In the genomic region with DNA sequence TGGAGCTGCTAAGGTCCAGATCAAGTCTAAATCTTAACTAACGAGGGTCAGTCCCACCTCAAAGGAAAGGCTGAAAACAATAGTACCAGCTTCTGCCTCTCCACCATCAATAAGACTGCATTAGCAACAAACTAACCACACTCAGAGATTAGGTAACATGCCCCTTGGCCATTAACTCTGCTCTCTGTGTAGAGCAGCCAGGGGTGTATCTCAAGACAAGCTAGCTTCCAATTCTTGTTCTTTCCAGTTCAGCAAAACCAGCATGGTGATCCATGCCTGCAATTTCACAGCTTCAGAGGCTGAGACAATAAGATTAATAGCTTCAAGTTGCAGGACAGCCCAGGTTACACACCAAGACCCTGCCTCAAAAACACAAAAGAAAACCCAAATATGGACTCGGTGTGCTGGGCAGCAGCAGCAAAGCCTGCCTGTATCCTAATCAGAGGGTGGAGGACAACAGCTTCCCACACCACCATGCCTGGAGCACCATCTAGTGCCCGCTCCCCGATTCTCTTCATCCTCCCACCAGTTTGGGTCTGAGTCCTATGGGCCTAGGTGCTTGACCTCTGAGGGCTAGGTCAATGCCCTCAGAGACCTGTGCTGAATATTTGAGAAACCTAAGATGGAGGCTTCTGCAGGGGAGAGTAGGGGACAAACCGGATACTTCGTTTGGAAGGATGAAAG, we compare ENCODE assay signal across 19 mouse cellular contexts. TPM values are rescaled to one million over a fixed set of nuclear protein-coding genes. Genes with fewer than 3 reads are reported as not detected.
DNase-seq lines count a peak whose midpoint lies in the region; ATAC-seq and TF ChIP-seq lines count a peak whose summit lies in the region.
"Had no signal": no experiment of that assay in that cellular context is flagged by ENCODE, and none has a peak within 500 bp of the region (broad histone marks: within the 10 kb centered on the region; RNA-seq: fewer than 3 reads in every experiment).

No protein-coding gene starts in this region.

- H3K4me2 ChIP-seq in kidney, postnatal 0 days (ENCODE audit: low read length): no peak overlapping the region
- H3K4me2 ChIP-seq in lung, postnatal 0 days (replicated peaks; ENCODE audit: low read depth, low read length): no peak overlapping the region
- H3K4me2 ChIP-seq: embryonic facial prominence, embryonic 13.5 days; heart, embryonic 15.5 days; hindbrain, embryonic 14.5 days; liver, embryonic 15.5 days had no signal

- no peaks in the 10 kb centered on the region for H3K9me3 ChIP-seq in kidney, postnatal 0 days (replicated peaks; ENCODE audit: low read length)
- H3K9me3 ChIP-seq in lung, postnatal 0 days (ENCODE audit: low read length): no peaks in the 10 kb centered on the region
- H3K9me3 ChIP-seq: embryonic facial prominence, embryonic 13.5 days; heart, embryonic 15.5 days; liver, embryonic 15.5 days had no signal

- no peaks in the 10 kb centered on the region for H3K27me3 ChIP-seq in kidney, postnatal 0 days (ENCODE audit: insufficient read depth, low read length)
- H3K27me3 ChIP-seq in lung, postnatal 0 days (replicated peaks; ENCODE audit: insufficient read depth, low read length): no peaks in the 10 kb centered on the region
- H3K27me3 ChIP-seq: CH12.LX; embryonic facial prominence, embryonic 13.5 days; heart, embryonic 15.5 days; liver, embryonic 15.5 days had no signal

- no peaks in the 10 kb centered on the region for H3K36me3 ChIP-seq in kidney, postnatal 0 days (ENCODE audit: insufficient read depth, low read length)
- H3K36me3 ChIP-seq in lung, postnatal 0 days (ENCODE audit: insufficient read depth, low read length): no peaks in the 10 kb centered on the region
- H3K36me3 ChIP-seq: heart, embryonic 15.5 days; liver, embryonic 15.5 days had no signal

- TF ChIP-seq POLR2A in embryonic fibroblast, embryonic 13.5 days (IDR thresholded peaks at IDR 0.05; ENCODE audit: low read depth, low read length): no peak

- H3K4me3 ChIP-seq in kidney, postnatal 0 days (replicated peaks; ENCODE audit: low read depth, low read length): no peak overlapping the region
- H3K4me3 ChIP-seq in lung, postnatal 0 days (ENCODE audit: low read depth, low read length): no peak overlapping the region
- H3K4me3 ChIP-seq in embryonic fibroblast, embryonic 13.5 days (ENCODE audit: insufficient read depth, low read length): no peak overlapping the region
- H3K4me3 ChIP-seq: embryonic facial prominence, embryonic 13.5 days; heart, embryonic 15.5 days; liver, embryonic 15.5 days had no signal

- no peak for DNase-seq in kidney, postnatal 0 days (ENCODE audit: low spot score)
- no peak for DNase-seq in kidney, adult 8-10 months
- no peak for DNase-seq in lung, postnatal 0 days (ENCODE audit: low spot score)
- no peak for DNase-seq in lung, adult 18-20 months
- peak; percentile 48 for DNase-seq in testis, postnatal 14 days (ENCODE audit: low spot score)
- no peak for DNase-seq in gastrocnemius, postnatal 10 days
- DNase-seq: adrenal gland, postnatal 14 days; cerebellum, adult 9-10 months; right cerebral cortex, postnatal 4 days had no signal

- H3K4me1 ChIP-seq in kidney, postnatal 0 days (replicated peaks; ENCODE audit: insufficient read depth, low read length): peaks cover 11% of the 10 kb centered on the region
- H3K4me1 ChIP-seq in lung, postnatal 0 days (ENCODE audit: insufficient read depth, low read depth, low read length): peaks cover 3% of the 10 kb centered on the region; the same call in 1 of the 2 replicates
- peaks cover 3% of the 10 kb centered on the region; the same call in 1 of the 2 replicates for H3K4me1 ChIP-seq in embryonic fibroblast, embryonic 13.5 days (ENCODE audit: control insufficient read depth, insufficient read depth, low read length)

- TF ChIP-seq CTCF in kidney, postnatal 0 days (IDR thresholded peaks at IDR 0.05; ENCODE audit: low read depth): peak; percentile 57
- TF ChIP-seq CTCF in lung, postnatal 0 days (IDR thresholded peaks at IDR 0.05): peak; percentile 34
- peak; percentile 12; the same call in 1 of the 2 replicates for TF ChIP-seq CTCF in embryonic fibroblast, embryonic 13.5 days (IDR thresholded peaks at IDR 0.05; ENCODE audit: borderline replicate concordance, insufficient read depth, low read length)

- no peak overlapping the region for H3K27ac ChIP-seq in kidney, postnatal 0 days
- no peak overlapping the region for H3K27ac ChIP-seq in lung, postnatal 0 days (ENCODE audit: low read length)
- H3K27ac ChIP-seq in embryonic fibroblast, embryonic 13.5 days (ENCODE audit: insufficient read depth, low read length): no peak overlapping the region
- H3K27ac ChIP-seq: embryonic facial prominence, embryonic 13.5 days; heart, embryonic 15.5 days; hindbrain, embryonic 14.5 days; liver, embryonic 15.5 days had no signal

- H3K9ac ChIP-seq in kidney, postnatal 0 days (ENCODE audit: low read depth, low read length): no peak overlapping the region
- no peak overlapping the region for H3K9ac ChIP-seq in lung, postnatal 0 days (replicated peaks; ENCODE audit: low read depth)
- H3K9ac ChIP-seq: embryonic facial prominence, embryonic 13.5 days; heart, embryonic 15.5 days; hindbrain, embryonic 14.5 days; liver, embryonic 15.5 days had no signal

- 38% methylated on average over 6 of the region's 6 CpGs for WGBS in kidney, postnatal 0 days
- WGBS in lung, postnatal 0 days: 70% methylated on average over 6 of the region's 6 CpGs

- no peak for TF ChIP-seq EP300 in lung, postnatal 0 days (IDR thresholded peaks at IDR 0.05)

- ATAC-seq in kidney, postnatal 0 days (replicated peaks; ENCODE audit: low FRiP score, low read depth): no peak
- no peak for ATAC-seq in lung, postnatal 0 days
- ATAC-seq: midbrain, embryonic 16.5 days had no signal

RNA-seq across cellular contexts. Expression of a gene that starts 3.1 kb away (rescaled TPM):
- polyA plus RNA-seq in kidney, postnatal 0 days (2015; fragmentation: Nextera tagmentation; extraction: Ambion mirVana): 6.6 and 7.0 TPM in 2 replicates
- polyA plus RNA-seq in lung, postnatal 0 days (2015; fragmentation: Nextera tagmentation; extraction: Ambion mirVana): 3.2 and 3.4 TPM in 2 replicates
- polyA plus RNA-seq in embryonic fibroblast, embryonic 13.5 days (2011; ENCODE audit: insufficient read length, low read depth, missing spikeins): 13.8 and 19.4 TPM in 2 replicates
- 10 to 100 TPM in 1 of 2 experiments, 1 to 10 TPM in 1; 8.1 to 10.0 TPM for total RNA-seq in gastrocnemius, postnatal 10 days (2021)

RNA-seq across cellular contexts. Expression of a gene that starts 31.0 kb away (rescaled TPM):
- polyA plus RNA-seq in kidney, postnatal 0 days (2015; fragmentation: Nextera tagmentation; extraction: Ambion mirVana): 119 and 135 TPM in 2 replicates
- polyA plus RNA-seq in lung, postnatal 0 days (2015; fragmentation: Nextera tagmentation; extraction: Ambion mirVana): 72.9 and 75.0 TPM in 2 replicates
- polyA plus RNA-seq in embryonic fibroblast, embryonic 13.5 days (2011; ENCODE audit: insufficient read length, low read depth, missing spikeins): 227 and 243 TPM in 2 replicates
- total RNA-seq in gastrocnemius, postnatal 10 days (2021): 10 to 100 TPM; 40.4 to 51.2 TPM

RNA-seq across cellular contexts. Expression of a gene that starts 33.7 kb away (rescaled TPM):
- 0.41 and 0.50 TPM in 2 replicates for polyA plus RNA-seq in kidney, postnatal 0 days (2015; fragmentation: Nextera tagmentation; extraction: Ambion mirVana)
- polyA plus RNA-seq in lung, postnatal 0 days (2015; fragmentation: Nextera tagmentation; extraction: Ambion mirVana): 23.9 and 29.0 TPM in 2 replicates
- not detected in 2 replicates for polyA plus RNA-seq in embryonic fibroblast, embryonic 13.5 days (2011; ENCODE audit: insufficient read length, low read depth, missing spikeins)
- total RNA-seq in gastrocnemius, postnatal 10 days (2021): 10 to 100 TPM; 10.3 to 14.3 TPM
- total RNA-seq: adrenal gland, postnatal 14 days; megakaryocyte, adult 5-6 weeks had no signal
- polyA plus RNA-seq: forebrain, embryonic 11.5 days; kidney, embryonic 14.5 days had no signal

RNA-seq across cellular contexts. Expression of a gene that starts 49.5 kb away (rescaled TPM):
- 4.0 and 5.6 TPM in 2 replicates for polyA plus RNA-seq in kidney, postnatal 0 days (2015; fragmentation: Nextera tagmentation; extraction: Ambion mirVana)
- 1.6 and 2.3 TPM in 2 replicates for polyA plus RNA-seq in lung, postnatal 0 days (2015; fragmentation: Nextera tagmentation; extraction: Ambion mirVana)
- 4.1 and 5.5 TPM in 2 replicates for polyA plus RNA-seq in embryonic fibroblast, embryonic 13.5 days (2011; ENCODE audit: insufficient read length, low read depth, missing spikeins)
- 1 to 10 TPM; 4.3 to 6.0 TPM for total RNA-seq in gastrocnemius, postnatal 10 days (2021)

RNA-seq across cellular contexts. Expression of a gene that starts 55.0 kb away (rescaled TPM):
- 135 and 144 TPM in 2 replicates for polyA plus RNA-seq in kidney, postnatal 0 days (2015; fragmentation: Nextera tagmentation; extraction: Ambion mirVana)
- polyA plus RNA-seq in lung, postnatal 0 days (2015; fragmentation: Nextera tagmentation; extraction: Ambion mirVana): 113 and 118 TPM in 2 replicates
- polyA plus RNA-seq in embryonic fibroblast, embryonic 13.5 days (2011; ENCODE audit: insufficient read length, low read depth, missing spikeins): 49.9 and 52.0 TPM in 2 replicates
- 10 to 100 TPM; 50.2 to 63.1 TPM for total RNA-seq in gastrocnemius, postnatal 10 days (2021)

Comparison
In these comparisons a context has a peak if more than half of its experiments do, and no peak if none do; other contexts are left out.
1. RNA of a gene that starts 33.7 kb away (polyA plus RNA-seq): 23.9 to 29.0 TPM in lung, postnatal 0 days; 0.41 to 0.50 TPM in kidney, postnatal 0 days and not detected in embryonic fibroblast, embryonic 13.5 days; every median in the first group is over 10 times any median in the second.
2. Peak in every context shown above with its lines, with median percentiles within 50 percentile points of each other: CTCF ChIP-seq.